Mouse (Mus musculus) kidney, adult 18-20 months (tissue): Measurements from ENCODE around the gene Lepr.
"Not testable (repeated sequence)": the region's sequence is repeated elsewhere in the genome, so short reads cannot be mapped to it uniquely, and the experiment has no call there.

Experiments
- DNase-seq: peaks from one replicate; pipeline ENCODE4 v3.0.0; 2021

Gene Lepr

DNA sequence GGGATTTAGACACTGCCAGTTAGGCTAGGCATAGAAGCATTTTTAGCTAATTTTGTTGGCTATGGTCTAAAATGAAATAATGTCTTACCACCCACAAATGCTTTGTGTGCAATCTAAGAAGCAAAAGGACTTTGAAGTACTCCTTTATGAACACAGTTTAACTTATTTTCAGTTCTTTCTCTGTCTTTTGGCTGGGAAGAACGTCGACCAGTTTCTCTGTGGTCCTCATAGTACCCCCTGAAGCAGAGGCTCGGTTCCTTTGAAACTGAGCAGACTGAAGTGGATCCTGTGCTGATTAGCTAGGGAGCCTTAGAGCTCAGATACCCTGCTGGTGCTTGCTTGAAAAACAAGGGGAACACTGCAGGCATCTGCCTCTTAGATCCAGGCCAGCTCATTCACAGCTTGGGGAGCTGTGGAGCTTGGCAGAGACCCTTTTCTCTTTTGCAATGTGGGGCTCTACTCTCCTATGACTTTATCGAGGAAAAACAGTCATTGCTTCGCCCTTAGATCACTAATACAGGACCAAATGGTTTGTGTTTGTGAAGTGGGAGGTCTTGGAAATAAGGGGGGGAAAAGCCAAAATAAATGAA is 1.9 kb downstream of the Lepr start:
- DNase-seq: no peak

DNA sequence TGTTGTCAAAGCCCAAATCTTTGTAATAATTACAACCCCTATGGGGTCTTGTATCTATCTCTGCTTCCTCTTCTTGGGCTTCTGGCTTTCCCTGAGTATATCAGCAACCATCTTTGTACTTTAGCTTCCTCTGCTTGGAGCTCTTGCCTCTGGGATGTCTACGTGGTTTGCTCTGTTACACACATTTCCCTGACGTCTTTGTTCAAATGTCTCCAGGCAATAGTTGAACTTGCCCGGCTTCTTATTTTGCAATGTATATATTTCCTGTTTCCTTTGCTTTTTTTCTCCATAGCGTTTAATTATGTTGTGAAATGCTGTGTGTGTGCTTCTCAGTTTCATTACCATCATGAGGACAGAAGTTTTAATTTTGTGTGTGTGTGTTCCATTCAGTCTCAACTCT is 4.5 kb downstream of the Lepr start:
- DNase-seq: no peak

DNA sequence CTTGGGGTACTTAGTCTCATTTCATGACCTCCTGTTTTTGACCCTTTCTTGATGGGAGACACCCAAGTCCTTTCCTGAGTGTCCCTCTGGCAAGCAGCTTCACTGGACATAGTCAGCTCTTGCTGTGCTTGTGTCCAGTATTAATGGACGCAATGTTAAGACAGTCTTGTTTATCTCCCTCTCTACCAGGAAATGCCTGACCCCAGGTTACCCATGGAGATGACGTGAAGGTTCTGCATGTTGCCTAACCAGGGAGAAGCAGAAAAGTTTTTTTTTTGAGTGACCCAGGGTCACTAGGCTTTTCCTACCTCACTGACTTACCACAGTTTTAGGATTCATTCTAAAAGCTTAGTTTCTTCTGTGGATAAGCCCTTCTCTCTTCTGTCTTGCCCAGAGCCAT is 24.8 kb downstream of the Lepr start:
- no peak for DNase-seq

DNA sequence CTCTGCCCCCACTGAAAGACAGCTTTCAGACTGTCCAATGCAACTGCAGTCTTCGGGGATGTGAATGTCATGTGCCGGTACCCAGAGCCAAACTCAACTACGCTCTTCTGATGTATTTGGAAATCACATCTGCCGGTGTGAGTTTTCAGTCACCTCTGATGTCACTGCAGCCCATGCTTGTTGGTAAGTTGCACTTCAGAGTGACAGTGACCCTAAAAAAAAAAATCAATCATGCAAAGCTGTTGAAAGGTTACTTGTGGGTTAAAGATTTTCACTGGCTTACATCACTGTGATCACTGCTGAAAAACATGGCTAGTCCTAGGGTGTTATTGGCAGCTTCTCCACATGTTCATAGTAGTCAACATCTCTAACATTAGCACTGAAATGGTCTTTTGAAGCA is 28.3 kb downstream of the Lepr start:
- no peak for DNase-seq

DNA sequence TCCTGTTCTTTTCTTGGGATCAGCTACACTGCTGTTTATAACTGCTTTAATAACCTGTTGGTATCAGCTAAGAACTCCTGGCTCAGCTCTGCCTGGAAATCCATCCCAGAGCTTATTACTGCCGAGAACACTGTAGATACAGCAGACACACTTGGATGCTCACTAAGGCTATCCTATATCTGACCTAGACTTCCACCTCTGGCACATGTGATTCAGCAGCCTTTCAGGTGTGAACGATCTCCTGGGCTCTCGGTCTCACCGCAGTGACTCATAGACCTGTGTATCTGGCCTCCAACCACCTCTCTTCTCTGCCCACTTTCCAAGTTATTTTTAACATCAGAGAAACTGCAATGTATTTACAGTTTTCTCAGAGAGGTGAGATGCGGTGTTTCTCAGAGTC is 43.3 kb downstream of the Lepr start:
- DNase-seq: no peak

DNA sequence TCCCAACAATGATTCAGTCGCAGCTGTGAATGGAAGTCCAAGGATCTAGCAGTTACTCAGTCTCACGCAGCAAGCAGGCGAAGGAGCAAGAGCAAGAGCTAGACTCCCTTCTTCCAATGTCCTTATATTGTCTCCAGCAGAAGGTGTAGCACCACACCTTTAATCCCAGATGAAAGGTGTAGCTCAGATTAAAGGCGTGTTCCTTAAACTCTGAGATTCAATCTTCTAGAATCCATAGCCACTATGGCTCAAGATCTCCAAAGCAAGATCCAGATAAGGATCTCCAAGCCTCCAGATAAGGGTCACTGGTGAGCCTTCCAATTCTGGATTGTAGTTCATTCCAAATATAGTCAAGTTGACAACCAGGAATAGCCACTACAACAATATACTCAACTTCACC is 126.7 kb downstream of the Lepr start, which contains the start of gene B020004J07Rik:
Gene B020004J07Rik (minus strand): TSS at position 101 of the 400 bp plus-strand sequence.
- DNase-seq: not testable (repeated sequence)

DNA sequence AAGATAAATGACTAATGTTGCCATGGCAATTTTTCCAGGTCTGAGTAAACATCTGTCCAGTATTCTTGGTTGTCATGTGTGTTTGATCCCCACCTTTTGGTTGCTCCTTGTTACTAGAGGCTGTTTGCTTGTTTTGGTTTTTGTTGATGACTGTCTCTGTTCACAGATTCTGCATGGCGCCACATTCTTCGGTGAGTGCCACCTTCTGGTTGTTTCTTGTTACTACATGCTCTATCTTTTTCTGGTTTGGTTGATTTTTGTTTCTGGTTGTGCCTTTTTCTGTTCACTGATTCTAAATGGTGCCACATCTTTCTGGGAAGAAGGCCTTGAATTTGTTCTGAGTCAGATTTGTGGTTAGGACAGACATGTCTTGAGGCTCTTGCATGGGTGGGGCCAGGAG is 133.7 kb downstream of the Lepr start:
- DNase-seq: no peak

DNA sequence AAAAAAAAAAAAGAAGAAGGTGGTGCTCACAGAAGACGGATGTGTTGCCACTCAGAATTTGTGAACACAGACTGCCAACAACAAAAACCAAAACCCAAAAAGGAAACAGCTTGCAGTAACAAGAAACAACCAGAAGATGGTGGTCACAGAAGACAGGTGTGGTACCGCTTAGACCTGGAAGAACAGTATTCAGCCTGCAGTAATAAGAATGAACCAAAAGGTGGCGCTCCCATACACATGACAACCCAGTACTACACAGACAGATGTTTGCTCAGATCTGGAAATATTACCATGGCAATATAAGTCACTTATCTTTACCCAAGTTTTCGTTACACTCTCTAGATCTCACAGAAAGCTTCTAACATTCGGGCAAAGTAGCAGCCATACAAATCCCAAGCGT is 143.7 kb downstream of the Lepr start:
- no peak for DNase-seq

DNA sequence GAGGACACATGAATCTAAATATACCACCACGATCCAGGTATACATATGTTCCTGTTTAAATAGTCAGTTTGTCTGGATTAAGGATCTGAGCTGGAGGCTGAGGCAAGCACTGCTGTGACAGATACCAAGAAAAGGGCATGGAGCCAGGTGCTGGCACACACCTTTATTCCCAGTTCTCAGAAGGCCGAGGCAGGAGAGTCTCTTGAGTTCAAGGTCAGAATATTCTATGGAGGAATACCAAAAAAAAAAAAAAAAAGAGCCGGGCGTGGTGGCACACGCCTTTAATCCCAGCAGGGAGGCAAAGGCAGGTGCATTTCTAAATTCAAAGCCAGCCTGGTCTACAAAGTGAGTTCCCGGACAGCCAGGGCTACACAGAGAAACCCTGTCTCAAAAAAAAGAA is 145.1 kb downstream of the Lepr start:
- no peak for DNase-seq
